Mouse (Mus musculus): ENCODE results near the gene Szrd1. TPM values are rescaled to one million over a fixed set of nuclear protein-coding genes. Genes with fewer than 3 reads are reported as not detected.

Szrd1 gene
- polyA plus RNA-seq, 1 experiment, result 31.2 TPM

- H3K4me1 ChIP-seq (ENCODE audit: control insufficient read depth, insufficient read depth, low read length), result no peaks in the 10 kb centered on the region
- H3K27ac ChIP-seq (ENCODE audit: control insufficient read depth, insufficient read depth, low read depth, low read length, poor library complexity), result no peak overlapping the region
- no peak overlapping the region for H3K4me3 ChIP-seq (replicated peaks; ENCODE audit: control insufficient read depth, low read depth, low read length)
- TF ChIP-seq CTCF (IDR thresholded peaks at IDR 0.05; ENCODE audit: control insufficient read depth, insufficient read depth, low read length), result no peak
- TF ChIP-seq POLR2A (IDR thresholded peaks at IDR 0.05; ENCODE audit: borderline replicate concordance, control insufficient read depth, low read depth, low read length), result no peak
- 86% methylated on average over 12 of the region's 12 CpGs for WGBS
Observed at GRCm38 (mm10) chr4:141066709-141067515, 72.7 kb downstream of the Szrd1 start.

GRCm38 (mm10) chr4:141065123-141065522, 74.5 kb downstream of the Szrd1 start:
- 10% methylated on average over 8 of the region's 8 CpGs for WGBS
- H3K4me1 ChIP-seq (ENCODE audit: control insufficient read depth, insufficient read depth, low read length), result no peaks in the 10 kb centered on the region
- H3K27ac ChIP-seq (ENCODE audit: control insufficient read depth, insufficient read depth, low read depth, low read length, poor library complexity), result no peak overlapping the region

GRCm38 (mm10) chr4:141064104-141064659, 75.4 kb downstream of the Szrd1 start:
- H3K4me3 ChIP-seq (replicated peaks; ENCODE audit: control insufficient read depth, low read depth, low read length), result no peak overlapping the region
- no peaks in the 10 kb centered on the region for H3K4me1 ChIP-seq (ENCODE audit: control insufficient read depth, insufficient read depth, low read length)
- 85% methylated on average over 4 of the region's 4 CpGs for WGBS
- no peak for TF ChIP-seq POLR2A (IDR thresholded peaks at IDR 0.05; ENCODE audit: borderline replicate concordance, control insufficient read depth, low read depth, low read length)
- TF ChIP-seq CTCF (IDR thresholded peaks at IDR 0.05; ENCODE audit: control insufficient read depth, insufficient read depth, low read length), result no peak
- H3K27ac ChIP-seq (ENCODE audit: control insufficient read depth, insufficient read depth, low read depth, low read length, poor library complexity), result no peak overlapping the region

More at GRCm38 (mm10) chr4:141065123-141065522, 74.5 kb downstream of the Szrd1 start:
- TF ChIP-seq POLR2A (IDR thresholded peaks at IDR 0.05; ENCODE audit: borderline replicate concordance, control insufficient read depth, low read depth, low read length), result no peak
- peak; percentile 100 for TF ChIP-seq CTCF (IDR thresholded peaks at IDR 0.05; ENCODE audit: control insufficient read depth, insufficient read depth, low read length)
- no peak overlapping the region for H3K4me3 ChIP-seq (replicated peaks; ENCODE audit: control insufficient read depth, low read depth, low read length)

Other genes starting within 250 kb of the Szrd1 start
- gene Padi2, start 233.4 kb downstream of the Szrd1 start, polyA plus RNA-seq (2011; ENCODE audit: insufficient read depth, insufficient read length, low replicate concordance, missing spikeins), result 5.6 and 11.4 TPM in 2 replicates
- 33.6 and 65.3 TPM in 2 replicates for gene Sdhb, start 178.6 kb downstream of the Szrd1 start, polyA plus RNA-seq (2011; ENCODE audit: insufficient read depth, insufficient read length, low replicate concordance, missing spikeins)
- 28.4 and 46.7 TPM in 2 replicates for gene Atp13a2, start 152.9 kb downstream of the Szrd1 start, polyA plus RNA-seq (2011; ENCODE audit: insufficient read depth, insufficient read length, low replicate concordance, missing spikeins)
- gene Mfap2, start 129.4 kb downstream of the Szrd1 start, polyA plus RNA-seq (2011; ENCODE audit: insufficient read depth, insufficient read length, low replicate concordance, missing spikeins), result 1.9 and 4.0 TPM in 2 replicates
- gene Crocc, start 79.2 kb downstream of the Szrd1 start, polyA plus RNA-seq (2011; ENCODE audit: insufficient read depth, insufficient read length, low replicate concordance, missing spikeins), result 4.6 and 9.6 TPM in 2 replicates
- 69.2 and 91.5 TPM in 2 replicates for gene Necap2, start 61.4 kb downstream of the Szrd1 start, polyA plus RNA-seq (2011; ENCODE audit: insufficient read depth, insufficient read length, low replicate concordance, missing spikeins)
- not detected in 2 replicates for gene Spata21, start 51.4 kb downstream of the Szrd1 start, polyA plus RNA-seq (2011; ENCODE audit: insufficient read depth, insufficient read length, low replicate concordance, missing spikeins)
- 7.9 and 9.2 TPM in 2 replicates for gene Fbxo42, start 8.1 kb upstream of the Szrd1 start, polyA plus RNA-seq (2011; ENCODE audit: insufficient read depth, insufficient read length, low replicate concordance, missing spikeins)
- 2.1 TPM in 1 of 2 replicates, not detected in the other for gene Rsg1, start 74.2 kb upstream of the Szrd1 start, polyA plus RNA-seq (2011; ENCODE audit: insufficient read depth, insufficient read length, low replicate concordance, missing spikeins)
- 1.1 TPM in 1 of 2 replicates, not detected in the other for gene Arhgef19, start 99.7 kb upstream of the Szrd1 start, polyA plus RNA-seq (2011; ENCODE audit: insufficient read depth, insufficient read length, low replicate concordance, missing spikeins)
- gene Epha2, start 161.5 kb upstream of the Szrd1 start, polyA plus RNA-seq (2011; ENCODE audit: insufficient read depth, insufficient read length, low replicate concordance, missing spikeins), result 5.7 and 14.2 TPM in 2 replicates
- gene Fam131c, start 228.4 kb upstream of the Szrd1 start, polyA plus RNA-seq (2011; ENCODE audit: insufficient read depth, insufficient read length, low replicate concordance, missing spikeins), result not detected in 2 replicates